Mouse (Mus musculus): ENCODE data around the gene Reep3.

GRCm38 (mm10) chr10:67047712-67048645 is 48.8 kb downstream of the Reep3 start:
- TF ChIP-seq CTCF (IDR thresholded peaks at IDR 0.05; ENCODE audit: borderline replicate concordance, extremely low read depth, insufficient read depth, insufficient read length), result no peak
- TF ChIP-seq POLR2A (IDR thresholded peaks at IDR 0.05; ENCODE audit: borderline replicate concordance, extremely low read depth, insufficient read depth, insufficient read length, poor library complexity, severe bottlenecking), result no peak
